Mouse (Mus musculus) bone marrow macrophage, adult 2 months (primary cell): Measurements from ENCODE around the gene Lgalsl.

Experiments
- CTCF ChIP-seq: IDR thresholded peaks from 2 replicates; pipeline ENCODE4 v1.5.1; 2012; ENCODE audit warnings: low read depth, mild to moderate bottlenecking, low read length, moderate library complexity
- POLR2A ChIP-seq: IDR thresholded peaks from 2 replicates; pipeline ENCODE4 v1.6.1; 2012; ENCODE audit warnings: mild to moderate bottlenecking, low read depth, low read length, borderline replicate concordance

DNA sequence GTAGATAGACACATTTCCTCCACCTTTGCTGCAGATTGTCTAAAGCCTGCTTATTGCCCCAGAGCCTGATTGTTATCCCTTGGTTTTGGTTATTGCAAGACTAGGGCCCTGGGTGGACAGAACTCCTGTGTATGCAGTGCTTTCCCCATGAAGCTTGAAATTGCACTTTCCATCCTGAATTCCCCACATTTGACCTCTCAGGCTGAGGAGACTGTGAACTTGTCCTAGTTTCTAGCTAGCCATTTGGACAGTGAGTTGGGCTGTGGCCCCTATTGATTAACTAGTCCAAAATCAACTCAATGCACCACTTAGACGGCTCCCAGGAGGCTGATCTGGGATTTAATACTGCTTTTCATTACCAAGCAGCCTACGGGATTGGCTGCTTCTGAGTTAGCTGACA, 6.9 kb downstream of the Lgalsl start:
- TF ChIP-seq CTCF (no peak), POLR2A (no peak)
